Comparison of ENCODE assay signal across 12 mouse cellular contexts in genomic region chr10:111867538-111867937, GRCm38 (mm10).
DNase-seq lines count a peak whose midpoint lies in the region; ATAC-seq and TF ChIP-seq lines count a peak whose summit lies in the region.
"Had no signal": no experiment of that assay in that cellular context is flagged by ENCODE, and none has a peak within 500 bp of the region (broad histone marks: within the 10 kb centered on the region; RNA-seq: fewer than 3 reads in every experiment).

No protein-coding gene starts in this region.

- peak; percentile 26 for DNase-seq in gastrocnemius, adult 18-20 months (ENCODE audit: low spot score)
- DNase-seq in gastrocnemius, postnatal 25 days, result no peak
- peak; percentile 40 for DNase-seq in embryonic facial prominence, embryonic 11.5 days (ENCODE audit: low spot score)
- no peak for DNase-seq in kidney, adult 8-10 months
- no peak for DNase-seq in layer of hippocampus, adult 11-12 months (ENCODE audit: low spot score)
- no peak for DNase-seq in liver, postnatal 0 days
- DNase-seq: gastrocnemius, postnatal 14 days; heart, postnatal 36 days; lung, postnatal 10 days had no signal

- no peak overlapping the region for H3K9ac ChIP-seq in embryonic facial prominence, embryonic 11.5 days (replicated peaks; ENCODE audit: low read length)
- no peak overlapping the region for H3K9ac ChIP-seq in hindbrain, embryonic 15.5 days
- no peak overlapping the region for H3K9ac ChIP-seq in neural tube, embryonic 15.5 days (replicated peaks)
- H3K9ac ChIP-seq in liver, postnatal 0 days (replicated peaks), result no peak overlapping the region
- H3K9ac ChIP-seq: limb, embryonic 13.5 days had no signal

- no peaks in the 10 kb centered on the region for H3K36me3 ChIP-seq in embryonic facial prominence, embryonic 11.5 days (replicated peaks; ENCODE audit: control insufficient read depth, insufficient read depth, low read depth, low read length)
- H3K36me3 ChIP-seq in hindbrain, embryonic 15.5 days, result no peaks in the 10 kb centered on the region
- no peaks in the 10 kb centered on the region for H3K36me3 ChIP-seq in neural tube, embryonic 15.5 days
- H3K36me3 ChIP-seq in liver, postnatal 0 days (replicated peaks; ENCODE audit: insufficient read depth, low read length), result no peaks in the 10 kb centered on the region
- H3K36me3 ChIP-seq: limb, embryonic 13.5 days had no signal

- no peak overlapping the region for H3K4me2 ChIP-seq in embryonic facial prominence, embryonic 11.5 days (ENCODE audit: low read depth, low read length)
- 0 out of 2 replicates have a peak overlapping the region, but pooled peaks have one; percentile 4 for H3K4me2 ChIP-seq in hindbrain, embryonic 15.5 days
- H3K4me2 ChIP-seq in neural tube, embryonic 15.5 days, result 0 out of 2 replicates have a peak overlapping the region, but pooled peaks have one; percentile 5
- no peak overlapping the region for H3K4me2 ChIP-seq in liver, postnatal 0 days (ENCODE audit: low read depth, low read length)
- H3K4me2 ChIP-seq: limb, embryonic 13.5 days had no signal

- no peak for TF ChIP-seq CTCF in liver, postnatal 0 days (IDR thresholded peaks at IDR 0.05; ENCODE audit: low read depth)

- TF ChIP-seq EP300 in liver, postnatal 0 days (IDR thresholded peaks at IDR 0.05; ENCODE audit: low read depth), result no peak

- no peak overlapping the region for H3K4me3 ChIP-seq in embryonic facial prominence, embryonic 11.5 days (ENCODE audit: low read depth, low read length)
- no peak overlapping the region for H3K4me3 ChIP-seq in hindbrain, embryonic 15.5 days
- H3K4me3 ChIP-seq in neural tube, embryonic 15.5 days (replicated peaks), result no peak overlapping the region
- H3K4me3 ChIP-seq in liver, postnatal 0 days (ENCODE audit: low read depth, low read length), result no peak overlapping the region
- H3K4me3 ChIP-seq: limb, embryonic 13.5 days had no signal

- H3K27ac ChIP-seq in embryonic facial prominence, embryonic 11.5 days (replicated peaks; ENCODE audit: low read depth, low read length), result no peak overlapping the region
- 0 out of 2 replicates have a peak overlapping the region, but pooled peaks have one; percentile 22 for H3K27ac ChIP-seq in hindbrain, embryonic 15.5 days (replicated peaks)
- H3K27ac ChIP-seq in neural tube, embryonic 15.5 days (replicated peaks), result 0 out of 2 replicates have a peak overlapping the region, but pooled peaks have one; percentile 28
- H3K27ac ChIP-seq in liver, postnatal 0 days (ENCODE audit: low read depth), result no peak overlapping the region
- H3K27ac ChIP-seq: limb, embryonic 13.5 days had no signal

- no peaks in the 10 kb centered on the region; the same call in 1 of the 2 replicates for H3K4me1 ChIP-seq in embryonic facial prominence, embryonic 11.5 days (ENCODE audit: control insufficient read depth, insufficient read depth, low read length)
- H3K4me1 ChIP-seq in hindbrain, embryonic 15.5 days (replicated peaks), result peaks cover 7% of the 10 kb centered on the region; the same call in 1 of the 2 replicates
- peaks cover 5% of the 10 kb centered on the region for H3K4me1 ChIP-seq in neural tube, embryonic 15.5 days
- H3K4me1 ChIP-seq in liver, postnatal 0 days (ENCODE audit: insufficient read depth), result no peaks in the 10 kb centered on the region
- H3K4me1 ChIP-seq: limb, embryonic 13.5 days had no signal

- H3K9me3 ChIP-seq in embryonic facial prominence, embryonic 11.5 days (replicated peaks; ENCODE audit: control insufficient read depth, low read length), result no peaks in the 10 kb centered on the region
- no peaks in the 10 kb centered on the region for H3K9me3 ChIP-seq in hindbrain, embryonic 15.5 days
- H3K9me3 ChIP-seq in neural tube, embryonic 15.5 days (replicated peaks), result no peaks in the 10 kb centered on the region
- H3K9me3 ChIP-seq in liver, postnatal 0 days (ENCODE audit: low read length), result no peaks in the 10 kb centered on the region
- H3K9me3 ChIP-seq: limb, embryonic 13.5 days had no signal

- H3K27me3 ChIP-seq in embryonic facial prominence, embryonic 11.5 days (ENCODE audit: control insufficient read depth, insufficient read depth, low read length), result no peaks in the 10 kb centered on the region
- H3K27me3 ChIP-seq in hindbrain, embryonic 15.5 days, result no peaks in the 10 kb centered on the region
- H3K27me3 ChIP-seq in neural tube, embryonic 15.5 days (replicated peaks), result no peaks in the 10 kb centered on the region
- H3K27me3 ChIP-seq in liver, postnatal 0 days (ENCODE audit: insufficient read depth, low read length), result no peaks in the 10 kb centered on the region
- H3K27me3 ChIP-seq: limb, embryonic 13.5 days had no signal

- no peak for ATAC-seq in embryonic facial prominence, embryonic 11.5 days (replicated peaks; ENCODE audit: insufficient number of reproducible peaks, low FRiP score, low TSS enrichment, low read depth)
- ATAC-seq in hindbrain, embryonic 15.5 days (ENCODE audit: low FRiP score, low read depth), result no peak
- no peak for ATAC-seq in neural tube, embryonic 15.5 days (ENCODE audit: low FRiP score)
- ATAC-seq in liver, postnatal 0 days, result no peak

- WGBS in embryonic facial prominence, embryonic 11.5 days, result 6% methylated on average over 6 of the region's 6 CpGs
- WGBS in hindbrain, embryonic 15.5 days, result under 1% methylated on average over 6 of the region's 6 CpGs
- 6% methylated on average over 6 of the region's 6 CpGs for WGBS in neural tube, embryonic 15.5 days
- WGBS in liver, postnatal 0 days (ENCODE audit: insufficient replicate concordance), result 38% methylated on average over 6 of the region's 6 CpGs

Comparison
In these comparisons a context has a peak if more than half of its experiments do, and no peak if none do; other contexts are left out.
1. DNase-seq: peak in gastrocnemius, adult 18-20 months (single experiment) and embryonic facial prominence, embryonic 11.5 days (single experiment); none in gastrocnemius, postnatal 25 days (single experiment), kidney, adult 8-10 months (0 of 2), layer of hippocampus, adult 11-12 months (single experiment) and liver, postnatal 0 days (single experiment).
2. H3K27ac ChIP-seq: peak in hindbrain, embryonic 15.5 days (single experiment) and neural tube, embryonic 15.5 days (single experiment); none in embryonic facial prominence, embryonic 11.5 days (single experiment) and liver, postnatal 0 days (single experiment).
3. H3K4me2 ChIP-seq: peak in hindbrain, embryonic 15.5 days (single experiment) and neural tube, embryonic 15.5 days (single experiment); none in embryonic facial prominence, embryonic 11.5 days (single experiment) and liver, postnatal 0 days (single experiment).